Mouse (Mus musculus): ENCODE data around the gene Xab2. TPM values are rescaled to one million over a fixed set of nuclear protein-coding genes. Genes with fewer than 3 reads are reported as not detected.

The Xab2 gene
- 10 to 100 TPM; 20.9 to 21.3 TPM for total RNA-seq (2021)

DNA sequence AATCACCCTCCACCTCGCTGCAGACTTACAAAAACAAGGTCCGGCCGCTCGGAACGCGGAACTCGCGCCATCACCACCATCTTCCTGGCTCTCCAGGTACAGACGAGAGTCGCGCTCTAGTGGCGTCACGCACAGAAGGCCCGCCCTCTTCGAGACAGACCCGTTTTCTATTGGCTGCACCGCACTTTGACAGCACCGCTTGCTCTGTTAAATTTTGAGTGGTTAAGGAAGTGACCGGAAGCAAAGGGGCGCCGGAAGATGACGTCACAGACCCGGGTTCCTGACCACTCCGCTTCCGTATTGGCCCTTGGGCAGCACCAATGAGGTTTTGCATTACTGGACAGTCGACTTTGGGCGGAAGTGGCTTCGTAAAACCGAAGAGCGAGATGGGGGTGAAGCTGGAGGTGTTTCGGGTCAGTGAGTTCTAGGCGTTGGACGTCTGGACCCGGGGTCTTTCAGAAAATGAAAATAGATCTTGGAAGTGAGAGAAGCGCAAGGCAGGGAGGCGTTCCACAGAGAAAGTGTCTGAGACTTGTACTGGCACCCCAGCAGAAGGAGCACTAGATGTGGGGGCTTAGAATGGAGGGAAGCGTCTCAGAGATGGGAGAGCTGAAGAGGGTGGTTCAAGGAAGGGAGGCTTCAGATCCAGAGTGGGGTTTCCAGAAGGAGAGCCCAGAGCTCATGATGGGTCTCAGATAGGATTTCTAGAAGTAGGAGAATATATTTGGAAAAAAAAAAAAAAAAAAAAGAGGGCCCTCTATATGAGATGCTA is at the start of gene Xab2, which contains the start of gene Pet100:
TSS of gene Xab2 (minus strand) at position 118 of the 772 bp plus-strand sequence.
TSS of gene Pet100 (plus strand) at position 350 of the 772 bp plus-strand sequence.
- DNase-seq: peak; percentile 99

DNA sequence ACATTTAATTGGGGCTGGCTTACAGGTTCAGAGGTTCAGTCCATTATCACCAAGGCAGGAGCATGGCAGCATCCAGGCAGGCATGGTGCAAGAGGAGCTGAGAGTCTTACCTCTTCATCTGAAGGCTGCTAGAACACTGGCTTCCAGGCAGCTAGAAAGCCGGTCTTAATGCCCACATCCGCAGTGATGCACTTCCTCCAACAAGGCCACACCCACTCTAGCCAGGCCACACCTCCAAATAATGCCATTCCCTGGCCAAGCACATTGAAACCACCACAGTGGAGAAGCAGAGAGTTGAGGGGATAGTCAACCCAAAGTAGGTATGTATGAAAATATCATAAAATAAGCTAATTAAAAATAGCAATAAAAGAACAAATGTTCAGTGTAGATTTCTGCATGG is 49.3 kb upstream of the Xab2 start:
- DNase-seq: no peak

DNA sequence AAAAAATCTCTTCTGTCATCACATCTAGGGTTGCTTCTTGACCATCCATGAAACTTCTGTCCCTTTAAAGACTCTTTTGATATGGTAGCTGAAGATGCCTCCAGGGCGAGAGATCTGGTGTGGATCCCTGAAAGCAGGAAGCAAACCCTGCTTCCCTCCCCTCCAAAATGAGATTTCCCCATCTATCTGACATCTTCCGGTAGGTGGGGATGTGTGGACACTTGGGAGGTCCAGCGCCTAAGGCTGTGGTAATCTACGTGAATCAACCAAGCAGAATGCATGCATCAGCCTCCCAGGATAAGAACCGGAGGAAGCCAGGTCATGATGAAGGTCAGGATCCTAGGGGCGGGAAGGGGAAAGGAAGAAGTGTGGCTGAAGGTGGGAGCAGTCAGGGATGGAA is 44.4 kb upstream of the Xab2 start, which contains the start of gene Mcemp1:
TSS of gene Mcemp1 (plus strand) at position 248 of the 400 bp plus-strand sequence.
- no peak for DNase-seq

DNA sequence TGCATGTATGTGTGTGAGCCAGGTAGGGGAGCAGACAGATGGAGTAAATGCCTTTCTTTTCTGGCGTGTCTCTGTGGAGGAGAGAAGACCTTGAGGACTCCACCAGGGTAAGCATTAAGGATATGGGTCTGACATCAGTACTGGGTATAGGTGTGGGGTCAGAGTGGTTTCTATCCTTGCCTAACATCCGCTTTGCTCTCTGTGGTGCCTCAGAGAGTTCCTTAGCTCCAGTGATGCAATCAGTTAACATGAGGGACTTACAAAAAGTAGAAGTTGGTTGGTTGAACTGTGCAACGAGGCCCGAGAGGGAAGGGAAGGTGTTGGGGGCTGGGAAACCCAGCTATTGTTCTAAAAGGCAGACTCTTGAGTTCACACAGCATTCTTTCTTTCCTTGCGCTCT is 43.3 kb upstream of the Xab2 start:
- DNase-seq: no peak

DNA sequence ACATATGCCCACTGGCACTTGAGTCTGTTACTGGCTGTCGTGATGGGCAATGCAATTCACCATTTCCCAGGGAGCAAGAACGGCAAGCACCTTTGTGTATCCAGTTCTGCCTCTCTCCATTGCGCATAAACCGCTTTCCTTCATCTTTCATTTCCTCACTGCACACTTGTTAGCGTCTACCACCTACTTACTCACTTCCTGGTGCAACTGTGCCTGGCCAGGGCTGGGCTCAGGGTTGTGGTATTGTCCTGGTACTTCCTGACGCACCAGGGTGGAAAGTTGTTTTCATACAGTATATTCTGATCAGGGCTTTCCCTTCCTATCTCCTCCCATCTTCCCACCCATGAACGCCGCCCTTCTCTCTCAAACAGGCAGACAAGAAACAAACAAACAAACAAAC is 39.8 kb upstream of the Xab2 start:
- DNase-seq: no peak

DNA sequence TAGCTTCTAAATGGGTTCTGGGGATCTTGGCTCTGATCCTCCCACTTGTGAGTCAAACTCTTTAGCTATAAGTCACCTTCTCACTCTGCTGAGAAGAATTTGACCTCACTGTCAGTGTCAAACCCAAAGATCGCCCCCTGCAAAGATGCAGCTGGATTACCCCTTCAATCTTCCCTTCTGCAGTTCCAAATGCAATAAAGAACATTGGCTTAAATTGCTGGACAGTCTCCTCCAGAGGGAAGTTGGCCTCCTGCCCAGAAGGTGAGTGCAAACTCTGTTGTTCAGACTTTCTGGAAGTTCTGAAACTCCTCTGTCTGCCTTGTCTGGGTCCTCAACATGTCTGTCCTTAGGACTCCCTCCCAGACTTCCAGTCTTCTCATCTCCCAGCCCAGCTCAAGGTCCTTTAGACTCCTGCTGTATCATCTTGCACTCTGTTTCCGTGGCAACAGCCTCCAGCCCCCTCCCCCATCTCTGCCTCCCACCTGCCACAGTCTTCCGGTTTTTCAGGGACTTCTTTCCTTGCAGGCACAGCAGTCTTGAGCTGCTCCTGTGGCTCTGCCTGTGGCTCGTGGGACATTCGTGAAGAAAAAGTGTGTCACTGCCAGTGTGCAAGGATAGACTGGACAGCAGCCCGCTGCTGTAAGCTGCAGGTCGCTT is 35.7 kb upstream of the Xab2 start:
- DNase-seq: no peak

DNA sequence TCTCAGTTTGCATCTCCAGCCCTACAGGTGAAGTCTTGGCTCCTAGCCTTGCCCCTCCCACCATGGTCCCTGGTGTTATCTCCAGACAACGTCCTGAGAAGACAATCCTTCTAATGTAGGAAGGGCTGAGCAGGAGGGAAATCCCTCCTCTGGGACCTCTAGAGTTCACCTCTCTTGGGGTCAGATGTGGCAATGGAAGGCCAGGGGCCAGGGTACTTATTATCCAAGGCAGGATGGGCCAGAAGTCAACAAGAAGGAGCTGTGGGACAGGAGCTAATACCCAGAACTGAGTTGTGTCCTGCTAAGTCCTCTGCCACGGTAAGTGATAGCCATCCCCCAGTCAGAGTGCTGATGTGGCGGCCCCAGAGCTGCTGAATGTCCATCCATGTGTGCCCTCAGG is 34.4 kb upstream of the Xab2 start, which contains the start of gene Retn:
TSS of gene Retn (plus strand) at position 245 of the 400 bp plus-strand sequence.
- no peak for DNase-seq

DNA sequence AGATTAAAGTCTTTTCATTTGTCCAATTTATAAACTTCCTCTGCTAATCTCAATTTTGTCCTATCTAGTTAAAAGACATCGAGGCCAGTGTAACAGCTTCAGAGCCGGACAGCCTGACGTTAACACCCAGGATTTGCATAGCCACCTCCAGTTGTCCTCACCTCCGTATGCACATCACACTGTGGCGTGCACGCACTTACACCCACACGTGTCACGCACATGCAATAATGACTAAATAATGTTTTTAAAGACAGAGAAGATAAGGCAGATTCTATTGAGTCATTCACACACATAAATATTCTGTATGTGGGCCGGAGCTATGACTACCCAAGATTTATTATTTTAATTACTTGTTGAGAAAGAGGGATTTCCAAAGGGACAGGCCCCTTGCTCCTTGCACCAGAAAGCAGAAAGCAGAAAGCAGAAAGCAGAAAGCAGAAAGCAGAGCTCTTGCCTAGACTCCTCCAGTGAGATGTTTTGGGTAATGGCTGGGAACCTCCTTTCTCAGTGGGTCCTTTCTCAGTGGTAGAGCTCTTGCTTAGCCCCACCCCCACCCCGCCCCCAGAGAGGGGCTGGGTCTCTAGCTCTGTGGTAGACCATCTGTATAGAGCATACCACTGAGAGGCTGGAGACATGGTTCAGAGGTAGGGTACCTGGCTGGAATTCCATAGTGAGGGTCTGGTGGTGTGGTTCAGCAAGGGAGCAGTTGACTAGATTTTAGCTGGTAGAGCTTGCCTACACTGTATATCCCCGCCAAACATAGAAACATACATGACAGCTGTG is 33.8 kb upstream of the Xab2 start:
- DNase-seq: no peak

DNA sequence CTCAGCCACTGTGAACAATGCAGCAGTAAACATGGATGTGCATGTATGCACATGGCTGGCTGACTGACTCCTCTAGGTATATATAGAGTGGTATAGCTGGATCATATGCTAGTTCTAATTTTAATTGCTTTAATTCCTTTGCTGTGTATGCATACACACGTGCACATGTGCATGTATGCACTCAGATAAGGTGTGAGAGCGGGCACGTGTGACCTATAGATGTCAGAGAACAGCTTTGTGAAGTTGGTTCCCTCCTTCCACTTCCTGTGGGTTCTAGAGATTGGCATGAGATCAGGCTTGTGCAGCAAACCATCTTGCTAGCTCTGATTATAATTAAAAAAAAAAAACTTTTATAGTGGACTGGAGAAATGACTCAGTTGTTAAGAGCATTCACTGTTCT is 31.7 kb upstream of the Xab2 start:
- DNase-seq: no peak

DNA sequence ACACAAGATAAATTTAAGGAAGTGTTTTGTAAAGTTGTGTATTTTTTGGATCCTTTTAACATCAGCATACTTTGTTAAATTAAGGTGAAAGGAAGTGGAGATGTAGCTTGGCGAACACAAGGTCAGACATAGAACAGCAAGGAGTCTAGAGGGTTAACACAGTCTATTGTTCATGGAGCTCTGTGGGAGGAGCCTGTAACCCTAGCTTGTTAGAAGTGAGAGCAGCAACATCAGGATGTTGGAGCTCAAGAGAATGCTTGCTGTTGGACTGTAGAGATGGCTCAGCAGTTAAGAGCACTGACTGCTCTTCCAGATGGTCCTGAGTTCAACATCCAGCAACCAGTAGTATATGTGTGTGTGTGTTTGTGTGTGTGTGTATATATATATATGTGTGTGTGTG is 27.9 kb upstream of the Xab2 start:
- no peak for DNase-seq

DNA sequence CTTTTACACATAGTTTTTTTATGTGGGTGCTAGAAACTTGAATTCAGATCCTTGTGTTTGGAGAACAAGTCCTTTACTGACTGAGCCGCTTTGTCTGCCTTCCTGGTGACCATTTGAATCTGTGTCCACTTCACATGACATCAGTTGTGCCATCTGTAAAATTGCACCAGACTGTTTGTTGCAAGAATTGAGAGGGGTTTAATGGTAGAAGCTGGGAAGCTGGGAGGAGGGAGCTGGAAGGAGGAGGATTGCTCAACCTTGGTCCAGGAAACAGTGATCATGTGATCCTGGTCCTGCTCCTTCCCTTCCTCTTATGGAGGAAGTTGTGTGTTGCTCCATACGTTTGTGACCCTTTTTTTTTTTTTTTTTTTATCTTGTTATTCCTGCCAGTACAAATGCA is 27.2 kb upstream of the Xab2 start:
- no peak for DNase-seq

DNA sequence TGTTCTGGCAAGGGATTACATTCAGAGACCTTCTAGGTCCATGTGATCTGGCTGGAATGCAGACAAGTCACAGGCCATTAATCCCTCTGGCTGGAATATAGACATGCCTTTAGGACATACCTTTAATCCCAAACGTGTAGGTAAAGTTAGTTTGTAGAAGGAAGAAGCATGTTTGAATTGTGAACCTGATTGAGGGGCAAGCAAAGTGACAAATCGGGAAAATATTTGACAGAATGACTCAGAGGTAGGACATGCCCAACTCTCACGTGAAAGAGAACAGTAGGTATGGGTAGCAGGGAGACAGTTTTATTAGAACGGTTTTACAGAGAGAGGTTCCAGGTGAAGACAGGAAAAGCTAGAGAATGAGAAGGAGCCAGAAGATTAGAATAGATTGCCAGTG is 26.4 kb upstream of the Xab2 start:
- DNase-seq: no peak

DNA sequence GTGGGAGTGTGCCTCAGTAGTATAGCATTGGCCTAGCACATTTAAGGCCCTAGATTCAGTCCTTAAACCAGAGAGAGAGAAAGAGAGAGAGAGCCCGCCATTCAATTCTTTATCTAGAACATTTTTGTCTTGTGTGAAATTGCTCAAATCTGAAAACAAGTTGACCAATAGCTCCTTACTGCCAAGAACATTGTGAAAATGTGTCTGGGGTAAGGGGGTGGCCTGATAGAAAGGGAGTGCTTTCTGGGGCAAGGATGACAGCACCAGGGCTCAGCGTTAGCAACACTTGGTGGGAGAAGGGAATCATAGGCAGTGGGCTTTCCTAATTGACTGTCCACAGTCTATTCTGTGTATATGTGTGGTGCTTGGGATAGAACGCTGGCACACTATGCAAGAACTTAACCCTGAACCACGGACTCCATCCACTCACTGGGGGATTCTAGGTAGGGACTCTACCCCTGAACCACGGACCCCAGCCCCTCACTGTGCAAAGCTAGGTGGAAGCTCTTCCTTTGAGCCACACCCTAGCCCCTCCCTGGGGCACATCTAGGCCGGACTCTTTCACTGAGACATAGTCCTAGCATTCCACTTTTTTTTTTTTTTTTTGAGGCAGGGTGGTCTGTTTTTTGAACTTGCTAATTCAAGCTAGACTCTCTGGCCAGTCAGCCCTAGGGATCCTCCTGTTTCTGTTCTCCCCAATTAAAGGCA is 25.9 kb upstream of the Xab2 start:
- DNase-seq: no peak

DNA sequence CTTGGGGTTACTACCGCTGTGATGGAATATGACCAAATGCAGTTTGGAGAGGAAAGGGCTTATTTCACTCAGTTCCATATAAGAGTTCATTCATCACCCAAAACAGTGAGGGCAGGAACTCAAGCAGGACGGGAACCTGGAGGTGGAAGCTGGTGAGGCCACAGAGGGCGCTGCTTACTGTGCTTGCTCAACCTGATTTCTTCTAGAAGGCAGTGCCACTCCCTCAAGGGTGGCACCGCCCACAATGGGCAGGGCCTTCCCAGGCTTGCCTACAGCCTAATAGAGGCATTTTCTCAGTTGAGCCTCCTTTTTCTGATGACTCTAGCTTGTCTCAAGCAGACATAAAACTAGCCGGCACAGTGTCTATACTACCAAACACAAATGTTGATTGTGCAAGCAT is 24.7 kb upstream of the Xab2 start:
- DNase-seq: peak; percentile 37

DNA sequence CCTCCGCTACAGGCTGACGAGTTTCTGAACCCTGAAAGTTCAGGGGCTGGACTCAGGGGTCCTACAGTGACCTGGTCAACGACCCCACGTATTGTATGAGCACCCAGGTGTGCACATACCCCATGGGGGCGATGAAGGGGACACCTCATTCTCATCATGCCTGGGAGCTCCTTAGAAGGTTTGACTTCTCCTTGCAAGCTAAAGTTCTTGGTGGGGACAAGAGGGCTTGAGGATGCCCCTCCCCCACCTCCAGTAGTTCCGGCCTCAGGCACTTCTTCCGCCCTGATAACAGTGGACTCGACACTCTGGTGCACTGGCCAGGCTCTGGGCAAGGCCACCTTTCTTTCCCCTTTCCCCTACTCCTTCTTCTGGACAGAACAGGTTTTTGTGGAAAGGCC is 10.4 kb upstream of the Xab2 start:
- no peak for DNase-seq

DNA sequence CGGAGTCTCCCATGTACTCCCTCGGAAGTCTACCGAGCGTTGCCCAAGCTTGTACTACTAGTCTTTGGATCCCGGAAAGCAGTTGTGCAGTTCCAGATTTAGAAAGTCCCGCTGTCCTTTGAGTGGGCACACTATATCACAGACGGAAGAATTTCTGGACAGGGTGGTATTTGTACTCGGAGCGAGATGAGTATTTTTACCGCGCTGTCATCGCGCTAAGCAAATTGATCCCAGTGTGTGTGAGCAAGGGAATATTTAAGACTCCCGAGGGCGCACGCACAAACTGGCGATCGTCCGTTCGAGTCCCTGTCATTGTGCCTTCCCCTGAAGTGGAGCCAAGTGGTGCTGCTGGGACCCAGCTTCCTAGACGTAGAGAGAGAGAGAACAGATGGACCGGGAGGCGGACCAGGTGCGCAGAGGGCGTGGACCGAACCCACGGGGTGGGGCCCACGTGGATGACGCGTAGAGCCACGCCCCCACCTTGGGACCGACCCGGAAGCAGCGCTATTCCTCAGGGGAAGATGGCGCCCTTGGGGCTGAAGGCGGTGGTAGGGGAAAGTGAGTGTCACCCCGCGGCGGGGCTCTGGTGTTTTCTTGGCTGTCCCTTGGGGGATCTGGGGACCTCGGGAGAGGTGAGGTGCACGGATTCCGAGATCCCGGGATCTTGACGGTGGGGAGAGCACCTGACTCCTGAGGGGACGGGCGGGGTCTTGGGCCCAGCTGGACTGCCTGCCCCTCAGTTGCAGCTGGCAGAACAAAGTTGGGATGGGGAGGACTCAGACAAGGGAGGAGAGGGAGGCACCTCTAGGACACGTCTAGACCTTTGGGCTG is 9.7 kb upstream of the Xab2 start, which contains the start of gene Stxbp2:
TSS of gene Stxbp2 (plus strand) at position 309 of the 831 bp plus-strand sequence.
- peak; percentile 60 for DNase-seq

DNA sequence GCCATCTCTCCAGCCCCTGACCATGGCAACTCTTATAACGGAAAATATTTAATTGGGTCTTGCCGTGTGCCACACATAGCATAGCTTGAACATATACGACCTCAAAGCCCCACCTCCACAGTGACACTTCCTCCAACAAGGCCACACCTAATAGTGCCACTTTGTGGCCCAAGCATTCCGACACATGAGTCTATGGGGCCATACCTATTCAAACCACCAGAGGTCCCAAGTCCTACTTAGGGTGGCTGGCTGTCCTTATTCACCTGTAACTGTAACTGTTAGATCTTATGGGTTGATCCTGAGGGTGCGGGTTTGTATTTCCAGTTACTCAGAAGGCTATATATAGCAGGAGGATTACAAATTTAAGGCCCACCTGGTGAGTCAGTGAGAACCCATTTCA is 6.9 kb upstream of the Xab2 start:
- peak; percentile 38 for DNase-seq

DNA sequence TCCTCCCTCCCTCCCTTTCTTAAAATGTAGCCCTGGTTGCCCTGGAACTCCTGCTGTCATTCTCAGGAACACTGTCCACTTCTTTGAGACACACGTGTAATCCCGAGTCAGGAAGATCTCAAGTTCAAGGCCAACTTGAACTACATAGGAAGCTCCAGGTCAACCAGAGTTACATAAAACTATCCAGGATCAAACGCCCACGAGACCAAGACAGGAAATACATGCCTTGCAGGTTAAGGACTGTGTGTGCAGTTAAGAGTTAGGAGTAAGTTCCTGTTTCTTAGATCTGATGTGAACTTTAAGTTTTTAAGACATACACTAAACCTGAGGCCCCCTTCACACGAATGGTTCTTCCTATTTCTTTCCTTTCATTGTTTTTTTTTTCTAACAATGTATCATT is 5.9 kb upstream of the Xab2 start:
- no peak for DNase-seq

DNA sequence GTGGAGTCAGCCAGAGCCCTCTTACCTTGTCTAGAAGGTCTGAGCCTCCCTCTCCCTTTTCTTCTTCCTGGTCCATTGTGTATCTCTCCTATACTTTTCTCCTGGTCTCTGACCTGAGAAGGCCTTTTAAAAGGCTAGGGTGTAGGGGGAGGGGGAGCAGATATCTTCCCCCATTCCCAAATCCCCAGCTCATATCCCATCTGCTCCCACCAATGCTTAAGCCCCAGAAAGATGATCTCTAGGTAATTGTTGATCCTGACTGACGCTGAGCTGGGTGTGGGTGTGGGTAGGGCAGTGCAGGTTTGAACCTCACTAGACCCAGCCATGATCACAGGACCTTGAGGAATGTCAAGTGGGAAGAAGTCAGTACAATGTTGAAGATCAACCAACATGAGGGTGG is 4.3 kb upstream of the Xab2 start, which contains the start of gene Pcp2:
TSS of gene Pcp2 (minus strand) at position 101 of the 400 bp plus-strand sequence.
- no peak for DNase-seq

DNA sequence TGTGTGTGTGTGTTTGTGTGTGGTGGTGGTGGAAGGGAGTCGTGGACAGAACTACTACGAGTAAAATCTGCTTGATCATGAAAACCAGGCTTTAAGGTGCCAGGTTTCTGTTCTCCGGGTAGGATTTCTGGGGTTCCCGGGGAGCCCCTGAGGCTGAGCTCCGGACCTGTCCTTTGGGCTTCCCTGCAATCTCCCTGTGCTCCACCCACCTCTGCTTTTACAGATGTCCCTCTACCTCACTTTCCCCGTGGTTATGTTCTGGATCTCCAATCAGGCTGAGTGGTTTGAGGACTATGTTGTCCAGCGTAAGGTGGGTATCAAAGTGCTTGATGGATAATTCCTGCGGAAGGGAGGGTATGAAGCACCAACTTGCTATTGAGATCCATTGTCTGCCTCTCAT is 1.0 kb upstream of the Xab2 start:
- DNase-seq: no peak

DNA sequence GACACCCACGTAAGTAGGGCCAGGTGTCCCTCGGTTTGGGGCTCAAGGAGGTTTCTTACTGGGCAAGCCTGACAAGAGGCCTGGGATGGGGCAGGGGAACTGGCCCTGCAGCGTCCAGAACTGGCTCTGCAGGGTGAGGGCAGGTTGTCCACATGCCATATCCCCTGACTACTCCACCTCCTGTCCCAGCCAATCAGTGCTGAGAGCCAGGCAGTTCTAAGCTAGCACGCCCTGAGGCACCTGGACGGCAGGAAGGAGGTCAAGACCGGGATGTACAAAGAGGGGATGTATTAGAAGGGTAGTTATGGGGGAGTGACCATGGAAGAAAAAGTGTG is 11.3 kb downstream of the Xab2 start:
- no peak for DNase-seq

All from heart, postnatal 4 days (tissue).